Mouse (Mus musculus) kidney, postnatal 10 days (tissue): ENCODE measurements around the gene Brd1.
"Not testable (repeated sequence)": the region's sequence is repeated elsewhere in the genome, so short reads cannot be mapped to it uniquely, and the experiment has no call there.

ENCODE experiments used
- DNase-seq: peaks from one replicate; pipeline ENCODE4 v3.0.0; 2021; ENCODE audit warnings: mixed read lengths

Brd1 gene

DNA sequence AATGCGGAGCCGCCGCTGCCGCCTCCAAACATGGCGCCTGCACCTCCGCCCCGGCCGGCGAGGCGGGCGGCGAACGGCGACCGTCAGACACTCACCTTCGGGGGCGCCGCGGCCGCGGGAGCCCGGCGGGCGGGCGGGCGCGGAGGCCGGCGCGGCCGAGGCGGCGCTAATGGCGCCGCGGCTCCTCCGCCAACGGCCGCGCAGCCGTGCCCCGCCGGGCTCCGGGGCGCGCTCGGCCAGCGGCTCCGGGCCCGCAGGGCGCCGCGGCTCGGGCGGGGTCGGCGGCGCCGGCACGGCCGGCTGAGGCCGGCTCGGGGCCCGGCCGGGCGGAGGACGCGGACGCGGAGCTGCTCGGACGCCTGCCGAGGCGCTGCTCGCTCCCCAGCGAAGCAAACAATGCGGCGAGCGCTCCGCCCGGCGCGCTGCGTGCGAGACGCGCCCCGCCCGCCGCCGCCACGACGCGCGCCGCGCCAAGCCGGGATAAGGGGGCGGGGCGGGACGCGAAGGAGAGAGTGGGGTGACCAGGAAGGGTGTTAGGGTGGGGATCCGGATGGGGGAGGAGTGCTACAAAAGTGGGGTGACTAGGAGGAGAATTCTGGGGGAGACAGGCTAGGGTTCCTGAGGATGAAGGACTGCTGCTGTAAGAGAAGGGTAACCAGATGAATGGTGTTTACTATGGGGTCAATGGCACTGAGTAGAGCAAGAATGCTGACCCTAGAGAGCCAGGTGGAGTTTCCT, at the start of gene Brd1:
Gene Brd1 (minus strand): TSS at position 400 of the 738 bp plus-strand sequence.
- peak; percentile 91 for DNase-seq

DNA sequence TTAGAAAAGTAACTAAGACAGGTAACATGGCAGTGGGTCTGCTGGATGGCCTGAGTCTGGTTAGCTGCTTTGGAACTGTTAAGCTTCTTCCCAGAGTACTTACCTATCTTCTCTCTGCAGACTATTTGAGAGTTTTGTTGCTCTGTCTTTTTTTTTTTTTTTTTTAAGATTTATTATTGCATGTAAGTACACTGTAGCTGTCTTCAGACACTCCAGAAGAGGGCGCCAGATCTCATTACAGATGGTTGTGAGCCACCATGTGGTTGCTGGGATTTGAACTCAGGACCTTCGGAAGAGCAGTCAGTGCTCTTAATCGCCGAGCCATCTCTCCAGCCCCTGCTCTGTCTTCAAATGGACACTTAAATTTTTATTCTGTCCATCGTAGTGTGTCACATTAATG, 40.6 kb upstream of the Brd1 start:
- not testable (repeated sequence) for DNase-seq

DNA sequence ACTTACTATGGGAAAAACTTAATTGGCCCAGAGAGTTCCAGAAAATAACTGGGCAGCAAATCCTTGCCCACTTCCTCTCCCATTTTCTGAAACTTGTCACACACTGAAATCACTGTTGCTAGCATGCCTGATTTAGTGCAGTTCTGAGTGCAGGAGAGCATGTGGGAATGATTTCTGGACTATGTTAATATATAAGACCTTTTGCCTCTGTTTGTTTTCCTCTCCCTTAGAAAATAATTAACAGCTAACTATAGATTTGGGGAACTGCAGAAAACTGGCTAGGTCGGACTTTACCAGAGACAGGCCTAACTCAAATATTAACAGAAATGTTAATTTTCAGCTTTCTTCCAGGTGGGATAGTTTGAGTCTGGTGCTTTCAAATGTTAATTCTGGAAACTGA, 34.5 kb upstream of the Brd1 start:
- no peak for DNase-seq

DNA sequence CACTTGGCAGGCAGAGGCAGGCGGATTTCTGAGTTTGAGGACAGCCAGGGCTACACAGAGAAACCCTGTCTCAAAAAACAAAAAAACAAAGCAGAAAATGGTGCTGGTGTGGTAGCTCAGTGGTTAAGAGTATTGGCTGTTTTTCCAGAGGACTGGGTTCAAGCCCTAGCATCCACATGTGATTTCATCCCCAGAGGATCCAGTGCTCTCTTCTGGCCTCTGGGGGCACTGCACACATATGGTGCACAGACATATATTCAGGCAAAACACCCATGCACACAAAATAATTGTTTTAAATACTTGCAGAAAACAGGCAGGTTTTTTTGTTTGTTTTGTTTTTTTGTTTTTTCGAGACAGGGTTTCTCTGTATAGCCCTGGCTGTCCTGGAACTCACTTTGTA, 32.1 kb upstream of the Brd1 start:
- not testable (repeated sequence) for DNase-seq

DNA sequence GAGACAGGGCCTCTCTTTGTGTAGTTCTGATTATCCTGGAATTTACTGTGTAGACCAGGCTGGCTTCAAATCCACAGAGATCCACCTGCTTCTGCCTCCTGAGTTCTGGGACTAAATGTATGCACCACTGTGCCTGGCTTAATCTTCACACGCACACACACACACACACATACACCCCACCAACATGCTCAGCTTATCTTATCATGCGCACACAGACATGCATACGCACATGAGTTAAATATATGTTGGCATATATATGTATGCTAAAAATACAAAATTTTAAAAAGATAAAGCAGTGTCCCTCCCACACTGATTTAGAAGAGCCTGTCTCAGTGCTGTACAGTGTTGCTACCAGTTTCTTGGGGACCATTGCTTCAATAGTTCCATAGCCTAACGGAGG, 27.5 kb upstream of the Brd1 start:
- no peak for DNase-seq

DNA sequence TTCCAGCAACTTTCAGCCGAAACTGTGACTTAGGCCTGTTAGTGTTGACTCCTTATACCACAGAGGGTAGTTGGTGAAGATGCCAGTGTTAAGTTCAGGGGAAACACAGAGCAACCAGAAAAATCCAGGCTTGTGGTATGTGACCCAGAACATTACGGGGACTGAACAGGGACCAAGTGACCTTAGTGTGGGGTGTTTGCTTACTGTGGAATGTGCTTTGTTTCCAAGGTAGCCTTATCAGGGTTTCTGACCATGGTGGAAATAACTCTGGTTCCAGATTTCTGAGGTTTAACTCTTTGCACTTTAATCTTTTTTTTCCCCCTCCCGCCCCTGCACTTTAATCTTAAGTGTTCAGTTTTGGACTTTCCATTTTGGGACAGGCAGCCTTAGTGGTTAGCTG, 24.0 kb upstream of the Brd1 start:
- DNase-seq, result peak; percentile 17

DNA sequence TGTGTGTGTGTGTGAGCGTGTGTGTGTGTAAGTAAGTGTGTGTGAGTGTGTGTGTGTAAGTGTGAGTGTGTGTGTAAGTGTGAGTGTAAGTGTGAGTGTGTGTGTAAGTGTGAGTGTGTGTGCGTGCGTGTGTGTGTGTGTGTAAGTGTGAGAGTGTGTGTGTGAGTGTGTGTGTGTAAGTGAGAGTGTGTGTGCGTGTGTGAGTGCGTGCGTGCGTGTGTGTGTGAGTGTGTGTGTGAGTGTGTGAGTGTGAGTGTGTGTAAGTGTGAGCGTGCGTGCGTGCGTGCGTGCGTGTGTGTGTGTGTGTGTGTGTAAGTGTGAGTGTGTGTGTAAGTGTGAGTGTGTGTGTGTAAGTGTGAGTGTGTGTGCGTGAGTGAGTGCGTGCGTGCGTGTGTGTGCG, 21.7 kb upstream of the Brd1 start:
- DNase-seq, result no peak

DNA sequence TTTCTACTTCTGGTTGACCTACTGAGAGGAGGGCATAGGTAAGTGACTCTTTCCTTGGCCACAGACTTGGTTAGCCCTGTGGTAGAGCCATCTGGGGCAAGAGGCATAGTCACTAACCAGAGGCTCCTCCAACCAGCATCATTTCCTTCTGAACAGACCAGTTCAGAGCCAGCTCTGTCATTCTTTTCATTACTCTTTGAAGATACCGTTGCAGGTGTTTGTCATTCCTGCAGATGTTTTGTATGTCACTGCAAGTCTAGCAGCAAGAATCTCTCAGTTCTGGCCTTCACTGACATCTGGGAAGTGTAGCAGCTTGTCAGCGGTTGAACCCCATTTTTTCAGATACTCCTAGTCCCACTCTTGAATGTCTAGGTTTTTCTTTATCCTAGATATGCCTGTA, 20.9 kb upstream of the Brd1 start:
- DNase-seq, result no peak

DNA sequence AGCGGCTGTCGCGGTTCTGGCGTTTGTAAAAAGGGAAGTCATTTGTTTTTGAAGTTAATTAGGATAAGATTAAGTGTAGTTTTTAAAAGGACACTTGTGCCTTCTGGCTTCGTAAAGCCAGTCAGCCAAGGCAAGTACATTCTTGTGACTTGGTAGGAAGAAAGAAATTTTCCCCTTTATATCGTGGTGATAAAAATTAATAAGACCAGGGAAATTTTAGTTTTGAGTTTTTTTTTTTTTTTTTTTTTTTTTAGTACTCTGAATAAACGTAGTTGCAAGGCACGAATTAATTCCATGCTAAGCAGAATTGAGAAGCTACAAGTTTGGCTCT, 18.3 kb upstream of the Brd1 start:
- no peak for DNase-seq

DNA sequence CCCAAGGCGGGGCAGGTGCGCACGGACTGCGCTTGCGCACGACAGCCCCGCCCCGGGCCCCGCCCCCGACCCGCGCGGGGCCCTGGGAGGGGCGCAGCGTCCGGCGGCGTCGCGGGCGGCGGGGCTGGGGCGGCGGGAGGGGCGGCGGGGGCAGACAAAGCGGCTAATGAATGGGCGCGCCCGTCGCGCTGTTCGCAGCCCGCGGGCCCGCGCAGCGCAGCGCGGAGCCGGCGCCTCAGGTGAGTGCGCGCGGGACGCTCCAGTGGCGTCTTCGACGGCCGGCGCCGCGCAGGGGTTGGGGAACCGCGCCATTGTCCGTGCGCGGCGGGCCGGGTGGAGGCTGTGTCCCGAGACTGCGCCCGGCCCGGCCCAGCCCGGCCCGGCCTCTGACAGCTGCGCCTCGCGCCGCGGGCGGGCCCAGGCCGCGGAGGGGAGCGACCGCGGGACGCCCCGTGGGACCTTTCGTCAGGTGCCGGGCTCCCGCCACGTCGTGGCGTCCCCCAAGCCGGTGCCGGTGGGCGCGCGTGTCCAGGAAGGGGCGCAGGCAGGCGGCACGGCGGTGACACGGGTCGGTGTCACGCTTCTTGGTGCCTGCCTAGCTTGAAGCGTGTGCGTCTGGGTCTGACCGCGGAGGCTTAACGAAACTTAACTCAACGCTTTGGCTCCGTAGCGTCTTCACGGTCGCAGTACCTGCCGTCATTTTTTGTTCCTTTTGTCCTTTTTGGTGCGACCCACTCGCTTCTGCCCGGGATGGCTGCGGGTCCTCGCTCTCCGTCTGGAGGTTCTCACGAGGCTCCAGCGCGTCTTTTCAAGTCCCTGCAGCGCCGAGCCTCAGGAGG, 17.8 kb upstream of the Brd1 start, which contains the start of gene Zbed4:
Gene Zbed4 (plus strand): TSS at position 97 of the 839 bp plus-strand sequence.
- peak; percentile 59 for DNase-seq

DNA sequence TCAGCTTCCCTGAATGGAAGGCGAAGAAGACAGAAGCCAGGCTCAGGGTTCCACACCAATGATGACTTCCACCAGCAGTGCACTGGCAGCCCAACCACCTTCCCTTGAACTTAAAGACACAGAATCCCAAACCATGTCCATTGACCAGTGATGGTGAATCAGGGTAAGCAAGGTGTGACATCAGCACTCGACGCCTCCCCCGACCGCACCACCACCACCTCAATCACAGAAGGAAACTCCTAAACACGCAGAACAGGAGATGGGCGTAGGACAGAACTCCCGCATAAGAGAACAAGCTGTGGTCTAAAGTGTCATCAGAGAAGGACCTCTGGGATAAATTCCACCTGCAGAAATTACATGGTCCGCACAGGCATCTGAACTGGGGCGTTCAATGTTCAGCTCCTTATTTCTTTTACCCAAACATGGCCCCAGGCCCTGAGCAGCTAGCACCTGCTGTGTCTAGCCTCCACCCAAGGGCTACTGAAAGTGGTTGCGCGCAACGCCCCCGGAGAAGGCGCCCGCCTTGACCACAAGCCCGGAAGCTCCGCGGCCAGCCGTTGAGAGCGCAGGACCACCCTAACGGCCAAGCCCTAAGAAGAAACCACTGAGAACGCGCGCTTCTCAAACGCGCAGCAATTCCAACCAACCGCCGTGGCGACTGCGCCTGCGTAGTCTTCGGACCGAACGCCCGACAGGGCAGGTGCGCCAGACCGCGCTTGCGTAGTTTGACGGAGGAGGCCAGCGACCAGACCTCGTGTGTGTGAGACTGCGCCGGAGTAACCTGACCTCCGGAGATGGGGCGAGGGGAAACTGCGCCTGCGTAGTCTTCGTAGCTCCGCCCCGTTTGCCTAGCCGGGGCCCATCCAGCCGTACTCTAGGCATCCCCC, 16.9 kb upstream of the Brd1 start:
- DNase-seq, result peak; percentile 99

DNA sequence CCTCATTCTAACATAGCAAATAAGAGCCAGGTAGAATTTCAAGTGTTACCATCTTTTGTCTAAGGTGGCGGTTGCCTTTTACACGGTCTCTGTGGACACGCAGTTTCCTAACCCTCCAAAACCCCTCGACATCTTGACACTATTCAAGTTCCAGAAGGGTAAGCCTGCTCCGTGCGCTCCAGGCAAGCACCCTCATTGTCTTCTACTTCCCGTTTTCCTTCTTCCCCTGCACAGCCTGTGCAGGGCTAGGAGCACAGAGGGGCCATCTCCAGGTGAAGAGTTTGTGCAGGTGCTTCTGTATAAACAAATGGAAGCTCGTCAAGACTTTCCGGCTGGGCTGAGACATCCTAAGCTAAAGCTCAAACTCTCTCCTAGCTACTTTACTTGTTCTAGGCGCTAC, 16.0 kb upstream of the Brd1 start:
- DNase-seq, result no peak

DNA sequence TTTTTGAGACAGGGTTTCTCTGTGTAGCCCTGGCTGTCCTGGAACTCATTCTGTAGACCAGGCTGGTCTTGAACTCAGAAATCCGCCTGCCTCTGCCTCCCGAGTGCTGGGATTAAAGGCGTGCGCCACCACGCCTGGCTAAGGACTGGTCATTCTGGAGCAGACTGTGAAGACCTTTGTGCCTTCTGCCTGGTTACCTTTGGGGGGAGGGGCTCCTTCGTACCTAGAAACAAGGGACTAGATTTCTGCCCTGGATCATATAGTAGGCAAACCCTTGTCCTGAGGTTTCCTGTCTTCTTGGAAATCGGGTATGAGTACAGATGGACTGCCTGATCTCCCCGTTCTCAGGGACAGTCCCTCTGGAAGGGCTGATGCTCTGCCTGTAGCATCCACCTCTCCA, 15.6 kb upstream of the Brd1 start:
- not testable (repeated sequence) for DNase-seq

DNA sequence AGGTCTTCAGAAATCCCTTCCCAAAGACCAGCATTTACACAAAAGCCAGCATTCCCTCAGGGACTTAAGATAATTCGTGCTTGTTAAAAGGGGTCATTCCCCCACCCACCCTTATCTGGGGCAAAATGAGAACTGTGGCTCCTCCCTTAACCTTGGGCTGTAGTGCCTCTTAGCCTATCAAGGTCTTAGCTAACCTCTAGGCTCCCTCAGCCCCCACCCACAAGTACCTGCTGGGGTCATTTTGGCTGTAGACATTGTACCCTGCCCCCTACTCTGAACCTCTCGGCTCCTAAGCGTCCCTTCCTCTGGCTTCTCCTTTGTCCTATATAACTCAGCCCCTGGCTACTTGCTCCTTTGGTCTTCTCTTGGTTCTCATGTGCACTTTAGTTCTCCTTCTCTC, 11.9 kb upstream of the Brd1 start:
- no peak for DNase-seq

DNA sequence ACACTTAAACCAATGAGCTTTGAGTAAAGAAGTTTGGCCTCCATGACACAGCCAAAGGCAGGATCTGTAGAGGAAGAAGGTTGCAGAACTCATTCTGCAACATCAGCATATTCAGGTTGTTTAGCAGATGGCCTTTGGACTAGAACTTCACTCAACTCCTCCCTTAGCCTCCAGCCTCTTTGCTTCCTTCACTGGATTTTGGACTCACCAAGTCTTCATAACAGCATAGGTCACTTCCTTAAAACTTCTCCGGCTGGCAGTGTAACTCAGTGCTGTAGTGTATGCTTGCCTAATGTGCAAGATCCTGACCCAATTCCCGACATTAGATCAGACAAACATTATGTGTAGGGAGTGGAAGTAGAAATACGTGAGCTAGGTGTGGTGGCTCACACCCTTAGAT, 11.3 kb upstream of the Brd1 start:
- DNase-seq, result no peak

DNA sequence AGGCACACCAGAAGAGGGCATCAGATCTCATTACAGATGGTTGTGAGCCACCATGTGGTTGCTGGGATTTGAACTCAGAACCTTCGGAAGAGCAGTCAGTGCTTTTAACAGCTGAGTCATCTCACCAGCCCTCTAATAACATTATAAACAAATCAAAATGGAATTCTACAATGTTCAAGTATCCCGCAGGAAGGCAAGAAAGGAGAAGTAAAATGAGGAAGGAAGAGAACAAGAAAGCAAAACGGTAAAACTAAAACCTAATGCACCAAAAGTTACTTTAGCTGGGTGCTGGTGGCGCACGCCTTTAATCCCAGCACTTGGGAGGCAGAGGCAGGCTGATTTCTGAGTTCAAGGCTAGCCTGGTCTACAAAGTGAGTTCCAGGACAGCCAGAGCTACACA, 9.3 kb upstream of the Brd1 start:
- DNase-seq, result not testable (repeated sequence)

DNA sequence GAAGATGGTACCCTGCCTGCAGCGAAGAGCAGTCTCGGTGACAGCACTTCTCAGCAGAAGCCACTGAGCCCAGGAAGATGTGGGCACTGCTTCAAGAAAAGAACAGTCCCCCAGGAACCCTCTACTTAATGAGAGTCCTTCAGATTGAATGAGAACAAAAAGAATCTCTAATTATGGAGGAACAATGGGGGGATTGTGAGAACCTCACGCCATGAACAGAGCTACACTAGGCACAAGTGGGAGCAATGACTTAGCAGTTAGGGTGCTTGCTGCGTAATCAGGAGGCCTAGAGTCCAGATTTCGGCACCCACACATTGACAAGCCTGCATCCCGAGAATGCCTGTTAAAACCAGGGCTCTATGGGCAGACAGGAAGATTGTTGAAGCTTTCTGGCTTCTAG, 7.3 kb upstream of the Brd1 start:
- DNase-seq, result no peak

DNA sequence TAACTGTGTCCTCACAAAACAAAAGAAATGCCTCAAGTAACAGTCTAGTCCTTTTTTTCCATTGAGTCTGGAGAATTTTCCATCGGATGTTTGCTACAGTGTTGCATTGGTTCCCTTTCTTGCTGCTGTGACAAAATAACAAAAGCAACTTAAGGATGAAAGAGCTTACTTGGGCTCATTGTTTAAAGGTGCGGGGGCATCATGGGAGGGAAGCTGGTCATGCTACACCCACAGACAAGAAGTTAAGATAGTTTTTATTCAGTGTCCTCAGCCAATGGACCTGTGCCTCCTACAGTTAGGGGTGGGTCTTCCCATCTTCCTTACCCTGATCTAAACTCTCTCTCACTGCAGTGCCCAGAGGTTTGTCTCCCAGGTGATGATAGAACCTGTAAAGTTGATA, 4.4 kb upstream of the Brd1 start:
- no peak for DNase-seq

DNA sequence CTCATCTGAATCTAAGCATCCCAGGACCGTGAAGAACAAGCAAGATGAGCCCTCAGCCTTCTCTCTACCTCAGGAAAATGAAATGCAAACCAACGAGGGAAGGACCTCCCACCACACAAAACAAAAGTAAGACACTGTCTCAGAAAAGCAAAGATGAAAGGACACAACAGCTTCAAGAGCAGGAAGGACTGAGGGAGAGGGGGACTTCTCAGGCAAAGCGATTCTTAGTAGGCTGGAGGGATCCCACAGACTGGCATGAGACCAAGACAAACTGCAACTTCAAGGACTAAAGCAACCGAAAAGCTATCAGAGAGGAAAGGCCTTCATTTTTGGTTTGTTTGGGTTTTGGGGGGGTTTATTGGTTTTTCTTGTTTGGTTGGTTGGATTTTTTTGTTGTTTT, 2.1 kb upstream of the Brd1 start:
- DNase-seq, result no peak

DNA sequence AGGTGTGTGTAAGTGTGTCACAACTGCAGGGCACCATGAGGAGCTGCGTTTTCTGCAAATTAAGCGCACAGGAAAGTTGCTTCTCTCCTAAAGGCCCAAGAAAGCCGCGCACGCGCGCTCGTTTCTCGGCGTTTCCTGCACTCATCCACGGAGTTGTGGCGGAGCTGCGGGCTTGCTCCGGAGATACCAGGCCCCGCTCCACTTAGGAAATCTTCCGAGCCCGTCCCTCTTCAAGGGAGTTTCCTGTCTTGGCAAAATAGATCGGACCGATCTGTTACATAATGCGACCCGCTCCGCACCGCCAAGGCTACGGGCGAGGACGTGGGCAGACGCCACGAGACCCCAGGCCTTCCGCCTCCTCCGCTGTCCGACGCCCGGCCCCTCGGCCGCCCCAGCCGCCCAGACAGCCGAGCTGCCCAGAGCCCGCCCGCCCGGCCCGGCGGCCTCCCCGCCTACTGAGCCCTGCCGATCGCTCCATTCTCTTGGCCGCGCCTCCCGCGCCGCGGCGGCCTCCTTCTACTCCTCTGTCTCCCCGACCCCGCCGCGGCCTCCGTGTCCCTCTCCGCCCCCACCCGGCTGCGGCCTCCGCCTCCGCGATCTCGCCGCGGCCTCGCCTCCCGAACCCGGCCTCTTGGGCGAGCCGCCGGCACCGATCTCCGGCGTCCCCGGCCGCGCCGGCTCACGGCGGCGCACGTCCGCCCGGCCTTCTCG, 837 bp downstream of the Brd1 start:
- DNase-seq, result peak; percentile 85

DNA sequence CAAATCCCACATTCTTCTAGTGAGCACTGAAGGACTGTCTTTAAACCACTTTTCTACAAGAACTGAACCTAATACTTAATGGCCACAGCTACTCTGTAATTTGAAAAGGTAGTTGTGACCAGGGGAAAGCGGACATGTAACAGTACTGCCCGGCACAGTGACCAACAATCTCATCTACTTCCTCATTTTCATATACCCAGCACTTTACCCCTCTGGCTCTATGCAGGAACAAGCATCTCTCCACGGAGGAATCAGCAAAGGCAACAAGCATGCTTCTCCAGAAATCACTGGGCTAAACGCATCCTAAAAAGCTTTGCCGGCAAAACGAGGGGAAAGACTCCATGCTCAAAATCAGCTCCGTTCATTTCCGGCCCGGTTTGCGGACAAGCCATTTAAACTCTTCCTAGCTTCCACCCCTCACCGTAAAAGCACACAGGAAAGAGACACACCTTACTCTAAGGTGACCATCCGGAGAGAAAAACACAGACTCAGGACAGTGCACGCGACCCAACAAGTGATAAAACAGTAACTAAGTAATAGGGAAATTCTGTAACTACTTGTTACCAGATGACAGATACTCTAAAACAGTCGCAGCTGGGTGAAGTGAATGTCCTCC, 1.5 kb downstream of the Brd1 start:
- DNase-seq, result no peak

DNA sequence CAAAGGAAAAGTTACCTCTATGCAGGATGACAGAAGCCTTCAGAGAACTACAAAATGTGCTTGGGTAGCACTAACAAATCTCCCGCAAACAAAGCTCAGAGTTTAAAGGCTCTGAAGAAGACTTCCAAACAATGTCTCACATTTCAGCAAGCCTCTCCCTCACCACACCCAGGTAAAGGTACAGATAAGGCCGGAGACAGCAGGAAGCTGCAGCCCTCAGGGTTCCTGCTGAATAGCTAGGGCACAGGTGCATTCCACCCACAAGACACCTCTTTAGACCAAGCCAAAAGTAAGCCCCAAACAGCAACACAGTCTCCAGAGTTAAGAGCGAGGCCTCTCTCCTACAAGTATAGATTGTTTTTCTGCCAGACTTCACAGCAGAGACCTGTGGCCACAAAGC, 3.3 kb downstream of the Brd1 start:
- DNase-seq, result no peak
